ENCODE assay signal across 13 mouse cellular contexts in genomic region chr17:52195804-52196203, GRCm38 (mm10).
"Had no signal": no experiment of that assay in that cellular context is flagged by ENCODE, and none has a peak within 500 bp of the region (broad histone marks: within the 10 kb centered on the region; RNA-seq: fewer than 3 reads in every experiment).

No protein-coding gene starts in this region.

- H3K4me3 ChIP-seq: left cerebral cortex, adult 2 months; limb, embryonic 13.5 days; neural tube, embryonic 12.5 days; stomach, embryonic 15.5 days had no signal

- H3K36me3 ChIP-seq: limb, embryonic 13.5 days; neural tube, embryonic 12.5 days; stomach, embryonic 15.5 days had no signal

- H3K9ac ChIP-seq: limb, embryonic 13.5 days; liver, embryonic 14.5 days; neural tube, embryonic 12.5 days; stomach, embryonic 15.5 days had no signal

- H3K4me2 ChIP-seq: limb, embryonic 13.5 days; neural tube, embryonic 12.5 days; stomach, embryonic 15.5 days had no signal

- DNase-seq: kidney, postnatal 25 days; lung, adult 18-20 months; lung, postnatal 36 days; midbrain, embryonic 14.5 days; retina, postnatal 1 day; right cerebral cortex, postnatal 14 days; thymus, adult 2 months; thymus, postnatal 25 days had no signal

- H3K9me3 ChIP-seq: limb, embryonic 13.5 days; neural tube, embryonic 12.5 days; stomach, embryonic 15.5 days had no signal

- H3K27ac ChIP-seq: left cerebral cortex, adult 2 months; limb, embryonic 13.5 days; liver, embryonic 14.5 days; neural tube, embryonic 12.5 days; stomach, embryonic 15.5 days had no signal

- H3K4me1 ChIP-seq: limb, embryonic 13.5 days; neural tube, embryonic 12.5 days; stomach, embryonic 15.5 days had no signal

- H3K27me3 ChIP-seq: limb, embryonic 13.5 days; neural tube, embryonic 12.5 days; stomach, embryonic 15.5 days had no signal
